Mouse (Mus musculus): ENCODE measurements at regions not wholly inside any gene's neighbourhood (a gene's known extent, or its start where the extent isn't known, plus 50 kb on each side); places are given as distances from the start of the nearest gene placed in this dataset.

DNA sequence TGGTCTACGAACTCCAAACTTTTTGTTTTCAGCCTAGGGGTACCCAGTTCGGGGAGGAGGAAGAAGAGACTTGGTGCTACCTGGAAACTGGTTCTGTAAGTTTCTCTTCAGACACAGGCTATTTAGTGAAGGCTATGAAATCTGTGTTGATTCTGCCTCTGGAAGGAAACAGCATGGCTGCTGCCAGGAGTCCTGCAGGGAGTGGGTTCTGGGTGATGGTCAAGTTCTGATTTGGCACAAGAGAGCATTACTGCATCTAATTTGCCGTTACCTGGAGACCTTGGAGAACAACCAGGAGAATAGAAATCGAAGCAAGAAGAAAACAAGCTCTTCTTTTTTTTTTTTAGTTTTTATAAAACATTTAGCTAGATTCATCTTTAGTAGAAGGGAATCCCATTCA is 61.3 kb upstream of the Bnc1 start:
- TF ChIP-seq CTCF (IDR thresholded peaks at IDR 0.05; ENCODE audit: control insufficient read depth, insufficient read depth, insufficient read length), result no peak
- no peak for TF ChIP-seq MAX (IDR thresholded peaks at IDR 0.05)
- TF ChIP-seq USF1 (IDR thresholded peaks at IDR 0.05; ENCODE audit: low read depth), result no peak
- TF ChIP-seq MYOG (IDR thresholded peaks at IDR 0.05; ENCODE audit: control insufficient read depth, extremely low read depth, insufficient read length), result no peak
- TF ChIP-seq FOSL1 (IDR thresholded peaks at IDR 0.05; ENCODE audit: insufficient read depth, low read length, poor library complexity, severe bottlenecking), result no peak
- no peak for TF ChIP-seq CEBPB (IDR thresholded peaks at IDR 0.05; ENCODE audit: low read depth)
- no peak for TF ChIP-seq MYOD1 (IDR thresholded peaks at IDR 0.05; ENCODE audit: control insufficient read depth, insufficient read length, low read depth)
